Mouse (Mus musculus) forebrain, embryonic 14.5 days (tissue): ENCODE measurements around the gene Cyp21a1. TPM values are rescaled to one million over a fixed set of nuclear protein-coding genes. Genes with fewer than 3 reads are reported as not detected.
"Not testable (repeated sequence)": the region's sequence is repeated elsewhere in the genome, so short reads cannot be mapped to it uniquely, and the experiment has no call there.

Experiments
- ATAC-seq: fragments of 200-750 bp; cut with Nextera tagmentation; 2 replicates; pipeline ENCODE4 v1.8.0; 2017; ENCODE audit warnings: mild to moderate bottlenecking, moderate library complexity
- DNase-seq: peaks from one replicate; pipeline ENCODE4 v3.0.0-alpha.2; 2015; ENCODE audit warnings: low spot score
- H3K27ac ChIP-seq: fragments of 300-500 bp; sonication (generic); 2 replicates; pipeline ENCODE4 v1.5.1; 2014; ENCODE audit warnings: low read depth, mild to moderate bottlenecking, control low read depth, low read length, moderate library complexity
- H3K27me3 ChIP-seq: fragments of 300-500 bp; sonication (generic); replicated peaks from 2 replicates; pipeline ENCODE4 v1.6.1; 2014; ENCODE audit warnings: low read length, control low read depth, mixed read lengths; ENCODE audit not compliant: control insufficient read depth, insufficient read depth
- H3K36me3 ChIP-seq: fragments of 300-500 bp; sonication (generic); 2 replicates; pipeline ENCODE4 v1.6.1; 2014; ENCODE audit warnings: low read length, control low read depth; ENCODE audit not compliant: control insufficient read depth, insufficient read depth
- H3K4me1 ChIP-seq: fragments of 300-500 bp; sonication (generic); 2 replicates; pipeline ENCODE4 v1.6.1; 2014; ENCODE audit warnings: antibody characterized with exemption, low read length, control low read depth; ENCODE audit not compliant: control insufficient read depth, insufficient read depth
- H3K4me2 ChIP-seq: fragments of 300-500 bp; sonication (generic); 2 replicates; pipeline ENCODE4 v1.6.1; 2014; ENCODE audit warnings: mild to moderate bottlenecking, control low read depth, low read length
- H3K4me3 ChIP-seq: fragments of 300-500 bp; sonication (generic); 2 replicates; pipeline ENCODE4 v1.5.1; 2014; ENCODE audit warnings: low read depth, low read length, control low read depth
- H3K9ac ChIP-seq: fragments of 300-500 bp; sonication (generic); 2 replicates; pipeline ENCODE4 v1.6.1; 2014; ENCODE audit warnings: mild to moderate bottlenecking, low read length, control low read depth, moderate library complexity
- H3K9me3 ChIP-seq: fragments of 300-500 bp; sonication (generic); replicated peaks from 2 replicates; pipeline ENCODE4 v1.6.1; 2016; ENCODE audit warnings: low read length, control low read depth, mixed read lengths; ENCODE audit not compliant: control insufficient read depth
- WGBS: fragments of 180-500 bp; shearing (Covaris S2); extraction: QIAGEN DNeasy Blood & Tissue Kit; methylation state at CpG from one replicate; pipeline ENCODE4 v1.1.7; 2014; 5-methylcytosine and 5-hydroxymethylcytosine counted together
- polyA plus RNA-seq: library from polyadenylated mRNA; unstranded; fragments of >200 nt; fragmentation: Nextera tagmentation; extraction: Ambion mirVana; gene quantifications from 2 replicates; pipeline ENCODE4 v1.2.1, GENCODE M21; 2014

Cyp21a1 gene
- polyA plus RNA-seq, 1 experiment from 2014 or later = not detected

DNA sequence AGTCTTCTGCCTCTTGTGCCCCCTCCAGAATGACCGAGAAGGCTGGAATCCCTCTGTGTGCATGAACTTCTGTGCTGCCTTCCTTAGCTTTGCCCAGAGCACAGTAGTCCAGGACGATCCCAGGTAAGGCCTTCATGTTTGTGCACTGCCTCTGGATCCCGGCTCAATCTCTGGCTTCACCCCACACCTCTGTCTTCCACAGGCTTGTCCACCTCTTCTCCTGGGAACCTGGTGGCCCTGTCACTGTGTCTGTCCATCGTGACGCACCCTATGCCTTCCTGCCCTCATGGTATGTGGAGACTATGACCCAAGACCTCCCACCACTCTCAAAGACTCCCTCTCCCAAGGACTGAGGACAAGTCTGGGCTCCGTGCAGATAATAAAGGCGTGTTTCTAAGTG is 34.4 kb upstream of the Cyp21a1 start:
- no peak for DNase-seq
- peaks cover 60% of the 10 kb centered on the region for H3K36me3 ChIP-seq
- no peaks in the 10 kb centered on the region for H3K27me3 ChIP-seq
- no peak for ATAC-seq
- WGBS = 89% methylated on average over 7 of the region's 7 CpGs
- H3K4me3 ChIP-seq = no peak overlapping the region
- H3K4me2 ChIP-seq = no peak overlapping the region
- no peak overlapping the region for H3K27ac ChIP-seq
- no peak overlapping the region for H3K9ac ChIP-seq
- H3K4me1 ChIP-seq = peaks cover 13% of the 10 kb centered on the region
- H3K9me3 ChIP-seq = no peaks in the 10 kb centered on the region

DNA sequence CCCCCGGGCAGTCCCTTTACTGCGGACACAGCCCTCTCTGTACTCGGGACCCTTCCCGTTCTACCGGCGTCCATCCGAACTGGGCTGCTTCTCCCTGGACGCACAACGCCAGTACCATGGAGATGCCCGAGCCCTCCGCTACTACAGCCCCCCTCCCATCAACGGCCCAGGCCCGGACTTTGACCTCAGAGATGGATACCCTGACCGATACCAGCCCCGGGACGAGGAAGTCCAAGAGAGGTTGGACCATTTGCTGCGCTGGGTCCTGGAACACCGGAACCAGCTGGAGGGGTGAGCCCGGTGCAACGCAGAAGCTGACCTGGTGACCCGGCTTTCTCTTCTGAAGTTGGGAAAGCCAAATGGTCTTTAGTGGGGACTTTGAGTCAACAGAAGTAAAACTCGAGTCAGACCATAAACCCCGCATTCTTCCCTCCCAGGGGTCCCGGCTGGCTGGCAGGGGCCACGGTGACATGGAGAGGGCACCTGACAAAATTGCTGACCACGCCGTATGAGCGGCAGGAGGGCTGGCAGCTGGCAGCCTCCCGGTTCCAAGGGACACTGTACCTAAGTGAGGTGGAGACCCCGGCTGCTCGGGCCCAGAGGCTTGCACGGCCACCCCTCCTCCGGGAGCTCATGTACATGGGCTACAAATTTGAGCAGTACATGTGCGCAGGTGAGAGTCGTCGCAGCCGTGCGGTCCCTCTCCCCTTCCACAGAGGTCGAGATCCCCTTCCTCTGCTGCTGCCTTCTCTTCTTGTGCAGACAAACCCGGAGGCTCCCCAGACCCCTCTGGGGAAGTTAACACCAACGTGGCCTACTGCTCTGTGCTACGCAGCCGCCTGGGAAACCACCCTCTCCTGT is 33.3 kb upstream of the Cyp21a1 start:
- Histone ChIP-seq H3K9me3 (no peaks in the 10 kb centered on the region), H3K4me2 (peak overlapping the region; percentile 99), H3K27ac (no peak overlapping the region), H3K27me3 (no peaks in the 10 kb centered on the region), H3K36me3 (peaks cover 54% of the 10 kb centered on the region), H3K4me1 (peaks cover 13% of the 10 kb centered on the region), H3K4me3 (peak overlapping the region; percentile 73), H3K9ac (peak overlapping the region; percentile 80)
- 45% methylated on average over 43 of the region's 43 CpGs for WGBS
- DNase-seq (no peak), ATAC-seq (0 out of 2 replicates have a peak, but pooled peaks have one; percentile 3)

DNA sequence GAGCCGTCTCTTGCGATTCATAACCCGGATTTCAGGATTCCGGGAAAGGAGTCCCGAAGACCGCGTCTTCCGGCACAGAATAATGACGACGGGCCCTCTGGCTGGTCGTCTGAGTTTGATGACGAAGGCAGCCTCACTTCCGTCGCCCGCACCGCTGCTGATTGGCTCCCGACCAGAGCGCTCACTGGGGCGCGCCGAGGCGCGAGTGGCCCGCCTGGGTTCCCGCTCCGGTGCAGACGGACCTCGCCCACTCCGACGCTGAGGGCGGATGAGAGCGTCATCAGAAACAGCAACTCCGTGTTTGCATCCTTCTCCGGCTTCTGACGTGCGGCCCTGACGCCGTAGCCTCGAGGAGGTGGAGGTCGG is 32.5 kb upstream of the Cyp21a1 start, which contains the start of the genes Stk19 and Dxo:
Stk19 (minus strand) TSS at position 90 of the 366 bp plus-strand sequence.
Dxo (plus strand) TSS at position 164 of the 366 bp plus-strand sequence.
- peaks cover 13% of the 10 kb centered on the region for H3K4me1 ChIP-seq
- H3K4me2 ChIP-seq = peak within 1 kb of the TSS; percentile 99
- WGBS = under 1% methylated on average over 40 of the region's 40 CpGs
- peak within 1 kb of the TSS; percentile 76 for H3K27ac ChIP-seq
- ATAC-seq (peak; percentile 93), DNase-seq (peak; percentile 98)
- H3K9me3 ChIP-seq = no peaks in the 10 kb centered on the region
- H3K27me3 ChIP-seq = no peaks in the 10 kb centered on the region
- H3K36me3 ChIP-seq = peaks cover 45% of the 10 kb centered on the region
- H3K4me3 ChIP-seq = peak within 1 kb of the TSS; percentile 73
- peak within 1 kb of the TSS; percentile 80 for H3K9ac ChIP-seq

DNA sequence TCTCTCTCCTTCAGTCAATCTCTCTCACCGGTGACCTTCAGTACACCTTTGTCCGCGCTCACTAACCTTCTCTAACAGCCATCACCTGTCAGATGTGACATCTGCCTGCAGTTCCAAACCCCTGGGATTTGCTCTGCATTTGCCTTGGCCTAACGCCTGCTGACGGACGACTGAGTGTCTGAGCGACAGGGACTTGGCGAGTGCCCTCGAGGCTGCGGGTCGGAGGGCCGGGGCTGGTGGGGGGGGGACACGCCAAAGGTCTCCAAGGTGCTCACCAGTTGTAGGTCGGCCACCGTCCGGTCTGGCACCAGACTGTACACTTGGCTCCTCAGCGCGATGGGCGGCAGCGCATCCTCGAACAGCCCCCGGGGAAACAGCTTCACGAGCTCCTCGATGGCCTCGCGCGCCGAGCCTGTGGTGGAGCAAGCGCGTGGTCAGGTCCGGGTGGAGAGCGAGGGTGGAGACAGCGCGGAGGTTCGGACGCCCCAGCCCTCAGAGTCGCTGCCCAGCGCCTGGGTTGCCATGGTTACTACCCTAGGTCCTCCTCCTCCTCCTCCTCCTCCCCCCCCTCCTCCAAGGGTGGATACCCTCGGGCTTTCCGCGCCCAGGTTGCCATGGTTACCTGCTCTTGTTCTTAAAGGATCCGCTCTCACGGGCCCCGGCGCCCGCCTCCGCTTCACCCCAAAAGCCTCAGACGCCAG is 31.9 kb upstream of the Cyp21a1 start:
- H3K4me2 ChIP-seq = peak overlapping the region; percentile 99
- H3K4me1 ChIP-seq = peaks cover 13% of the 10 kb centered on the region
- peaks cover 40% of the 10 kb centered on the region for H3K36me3 ChIP-seq
- 4% methylated on average over 47 of the region's 48 CpGs for WGBS
- peak overlapping the region; percentile 76 for H3K27ac ChIP-seq
- no peaks in the 10 kb centered on the region for H3K9me3 ChIP-seq
- peak overlapping the region; percentile 80 for H3K9ac ChIP-seq
- DNase-seq (no peak), ATAC-seq (peak; percentile 81)
- H3K27me3 ChIP-seq = no peaks in the 10 kb centered on the region
- peak overlapping the region; percentile 73 for H3K4me3 ChIP-seq

DNA sequence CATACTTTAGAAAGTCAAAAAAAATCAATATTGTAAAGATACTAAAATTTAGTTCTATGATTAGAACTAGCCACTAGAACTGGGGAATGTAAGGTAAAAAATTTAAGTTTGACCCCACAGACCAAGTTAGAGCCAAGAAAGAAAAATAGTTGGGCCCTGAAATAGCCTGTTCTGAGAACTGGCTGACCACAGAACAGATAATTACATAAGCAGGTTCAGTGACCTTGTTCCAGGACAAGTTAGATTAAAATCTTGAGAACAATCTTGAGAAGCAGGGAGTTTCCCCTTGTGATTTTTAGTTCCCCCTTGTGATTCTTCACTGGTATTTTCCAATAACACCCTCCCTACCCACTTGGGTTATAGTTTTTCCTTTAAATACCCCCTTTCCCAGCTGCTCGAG is 26.4 kb upstream of the Cyp21a1 start:
- not testable (repeated sequence) for DNase-seq, H3K4me1 ChIP-seq, ATAC-seq, H3K9me3 ChIP-seq, H3K4me2 ChIP-seq, H3K27ac ChIP-seq, H3K4me3 ChIP-seq, H3K27me3 ChIP-seq, H3K9ac ChIP-seq
- peaks cover 46% of the 10 kb centered on the region for H3K36me3 ChIP-seq
- 94% methylated on average over 1 of the region's 1 CpGs for WGBS

DNA sequence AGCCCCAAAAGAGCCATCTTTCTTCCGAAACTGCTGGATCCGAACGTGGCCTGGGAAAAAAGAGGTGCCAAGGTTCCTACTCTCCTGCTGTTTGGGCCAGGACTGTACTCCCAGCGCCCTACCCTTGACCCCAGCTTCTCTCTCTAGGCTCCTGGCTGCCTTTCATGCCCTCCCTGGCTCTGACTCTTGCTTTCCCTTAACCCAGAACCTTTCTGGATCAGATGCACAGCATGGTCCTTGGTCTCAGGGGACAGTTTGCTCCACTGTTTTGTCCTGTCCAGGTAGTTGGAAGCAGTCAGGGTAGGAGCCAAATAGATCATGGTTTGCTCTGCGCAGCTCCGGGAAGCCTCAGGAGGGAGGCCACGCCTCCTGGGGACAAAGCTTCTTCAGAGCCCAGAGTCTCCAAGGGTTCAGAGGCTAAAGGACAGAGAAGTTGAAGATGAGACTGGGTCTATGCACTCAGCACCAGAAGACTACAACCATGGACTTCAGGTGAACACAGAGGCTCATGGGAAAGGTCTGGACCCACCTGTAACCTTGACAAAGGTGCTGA is 10.5 kb upstream of the Cyp21a1 start:
- no peaks in the 10 kb centered on the region for H3K27me3 ChIP-seq
- H3K4me3 ChIP-seq = no peak overlapping the region
- no peak overlapping the region for H3K4me2 ChIP-seq
- ATAC-seq (no peak), DNase-seq (no peak)
- H3K9ac ChIP-seq = no peak overlapping the region
- H3K27ac ChIP-seq = no peak overlapping the region
- no peaks in the 10 kb centered on the region for H3K36me3 ChIP-seq
- no peaks in the 10 kb centered on the region for H3K9me3 ChIP-seq
- H3K4me1 ChIP-seq = no peaks in the 10 kb centered on the region
- WGBS = 80% methylated on average over 7 of the region's 7 CpGs

DNA sequence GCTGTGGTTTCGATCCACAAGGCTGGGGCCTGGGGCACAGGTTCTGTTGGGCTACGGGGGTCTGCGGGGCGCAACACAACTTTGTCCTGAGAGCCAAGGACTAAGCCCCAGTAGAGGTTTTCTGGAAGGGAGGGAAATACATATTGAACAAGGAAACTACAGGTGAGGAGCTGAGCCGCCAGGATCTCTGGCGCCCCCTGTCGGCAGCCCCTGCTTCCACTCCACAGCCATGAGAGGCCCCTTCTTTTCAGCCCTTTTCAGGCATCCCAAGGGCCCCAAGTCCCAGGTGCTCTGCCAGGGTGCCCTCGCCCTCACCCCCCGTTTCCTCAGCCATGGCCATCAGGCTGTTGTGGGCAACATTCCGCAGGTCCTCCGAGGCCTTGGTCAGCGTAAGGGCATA is 9.4 kb upstream of the Cyp21a1 start:
- WGBS = 56% methylated on average over 12 of the region's 12 CpGs
- not testable (repeated sequence) for H3K4me1 ChIP-seq, H3K27ac ChIP-seq, H3K4me2 ChIP-seq, H3K9ac ChIP-seq, H3K9me3 ChIP-seq, ATAC-seq, H3K4me3 ChIP-seq, H3K27me3 ChIP-seq, DNase-seq, H3K36me3 ChIP-seq

DNA sequence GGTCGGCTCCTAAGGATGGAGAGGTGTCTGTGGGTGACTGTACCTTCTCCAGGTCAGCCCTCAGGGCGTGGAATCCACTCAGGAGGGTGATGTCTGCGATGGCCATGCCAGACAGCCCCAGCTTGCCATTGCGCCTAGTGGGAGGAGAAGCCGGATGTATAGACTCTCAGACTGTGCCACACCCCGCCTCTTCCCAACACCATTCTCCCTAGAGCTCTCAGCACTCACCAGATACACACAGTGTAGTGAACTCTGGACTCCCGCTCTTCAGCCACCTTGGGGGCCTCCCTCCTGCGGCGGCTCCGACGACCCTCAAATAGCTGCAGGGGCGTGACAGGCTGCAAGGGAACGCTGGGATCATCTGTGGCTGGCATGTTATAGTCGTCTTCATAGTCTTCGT is 6.9 kb upstream of the Cyp21a1 start:
- no peaks in the 10 kb centered on the region for H3K27me3 ChIP-seq
- ATAC-seq (no peak), DNase-seq (no peak)
- H3K9me3 ChIP-seq = no peaks in the 10 kb centered on the region
- 78% methylated on average over 15 of the region's 15 CpGs for WGBS
- no peak overlapping the region for H3K9ac ChIP-seq
- H3K4me1 ChIP-seq = no peaks in the 10 kb centered on the region
- H3K4me3 ChIP-seq = no peak overlapping the region
- H3K27ac ChIP-seq = no peak overlapping the region
- H3K4me2 ChIP-seq = no peak overlapping the region
- H3K36me3 ChIP-seq = no peaks in the 10 kb centered on the region
